Mouse (Mus musculus): Measurements from ENCODE around the gene Hdlbp. TPM values are rescaled to one million over a fixed set of nuclear protein-coding genes. Genes with fewer than 3 reads are reported as not detected.

Gene Hdlbp
- total and polyA plus RNA-seq, 3 experiments = 141 to 1,954 (median 271) TPM

DNA sequence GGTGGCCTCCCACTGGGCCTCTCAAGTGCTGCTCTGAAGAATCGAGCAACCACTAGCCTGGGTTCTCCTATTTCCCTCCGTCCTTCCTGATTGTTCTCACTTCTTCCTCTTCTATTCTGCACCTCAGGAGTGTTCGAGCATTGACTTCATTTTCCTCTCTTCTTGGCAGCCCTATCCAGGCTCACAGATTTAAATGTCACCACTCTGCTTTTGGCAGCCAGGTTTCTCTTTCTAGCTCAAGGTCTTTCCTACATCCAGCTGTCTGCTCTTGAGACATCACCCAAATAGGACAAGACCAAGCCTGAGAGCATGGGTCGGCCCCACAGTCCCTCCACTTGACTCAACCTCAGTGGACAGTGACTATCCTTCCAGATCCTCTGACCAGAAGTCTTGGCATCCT lies 116.0 kb downstream of the Hdlbp start:
- no peak for DNase-seq (ENCODE audit: low read depth, low spot score)
- H3K9ac ChIP-seq (ENCODE audit: control insufficient read depth, low read depth, low read length, poor library complexity, severe bottlenecking) = no peak overlapping the region
- H3K9me3 ChIP-seq (replicated peaks; ENCODE audit: insufficient read depth, low read length) = no peaks in the 10 kb centered on the region
- H3K4me3 ChIP-seq (ENCODE audit: control insufficient read depth in 1 of 2, insufficient read depth in 1 of 2, low read depth in 2 of 2, low read length in 2 of 2) = no peak overlapping the region
- H3K4me1 ChIP-seq (ENCODE audit: control insufficient read depth in 1 of 2, insufficient read depth in 2 of 2, low read length in 2 of 2) = no peaks in the 10 kb centered on the region
- peaks cover 0 to 20% of the 10 kb centered on the region in 2 experiments; a peak in 2 of 4 replicates for H3K36me3 ChIP-seq (ENCODE audit: control insufficient read depth in 1 of 2, insufficient read depth in 2 of 2, low read length in 2 of 2)
- TF ChIP-seq GATA1 (IDR thresholded peaks at IDR 0.05; ENCODE audit: low read depth, low read length) (no peak), E2F4 (IDR thresholded peaks at IDR 0.05; ENCODE audit: borderline replicate concordance, low read depth, low read length) (no peak), NELFE (IDR thresholded peaks at IDR 0.05; ENCODE audit: low read depth, low read length) (no peak), POLR2AphosphoS5 (IDR thresholded peaks at IDR 0.05; ENCODE audit: borderline replicate concordance, low read depth, low read length) (no peak), ETS1 (IDR thresholded peaks at IDR 0.05; ENCODE audit: low read depth, low read length) (no peak), MEF2A (IDR thresholded peaks at IDR 0.05; ENCODE audit: extremely low read depth, insufficient replicate concordance, low read depth, low read length, poor library complexity, severe bottlenecking) (no peak), CHD2 (IDR thresholded peaks at IDR 0.05; ENCODE audit: low read length) (no peak), POLR2AphosphoS2 (IDR thresholded peaks at IDR 0.05; ENCODE audit: low read length) (no peak), UBTF (IDR thresholded peaks at IDR 0.05; ENCODE audit: borderline replicate concordance, insufficient read depth, low read depth, low read length) (no peak), MYB (IDR thresholded peaks at IDR 0.05; ENCODE audit: low read depth, low read length) (no peak), EP300 (IDR thresholded peaks at IDR 0.05; ENCODE audit: low read depth in 1 of 2, low read length in 2 of 2) (no peak), JUND (IDR thresholded peaks at IDR 0.05; ENCODE audit: low read depth, low read length) (no peak), RAD21 (IDR thresholded peaks at IDR 0.05; ENCODE audit: low read depth, low read length) (no peak), ZC3H11A (IDR thresholded peaks at IDR 0.05; ENCODE audit: low read depth, low read length) (no peak), MAZ (IDR thresholded peaks at IDR 0.05; ENCODE audit: low read depth, low read length) (no peak), NRF1 (IDR thresholded peaks at IDR 0.05; ENCODE audit: insufficient read depth, low read depth, low read length, poor library complexity, severe bottlenecking) (no peak), RCOR1 (IDR thresholded peaks at IDR 0.05; ENCODE audit: low read depth, low read length) (no peak), ELF1 (IDR thresholded peaks at IDR 0.05; ENCODE audit: low read depth, low read length) (no peak), POLR2A (IDR thresholded peaks at IDR 0.05; ENCODE audit: control insufficient read depth in 1 of 2, insufficient read depth in 1 of 2, low read depth in 1 of 2, low read length in 2 of 2, poor library complexity in 1 of 2) (no peak), SIN3A (IDR thresholded peaks at IDR 0.05; ENCODE audit: low read length) (no peak)
- H3K79me2 ChIP-seq (ENCODE audit: control insufficient read depth, insufficient read depth, low read length, poor library complexity) = no peaks in the 10 kb centered on the region
- no peak overlapping the region for H3K27ac ChIP-seq (ENCODE audit: control insufficient read depth, low read depth, low read length)
- no peaks in the 10 kb centered on the region for H3K27me3 ChIP-seq (ENCODE audit: control insufficient read depth in 1 of 2, insufficient read depth in 2 of 2, low read length in 2 of 2)

Other genes with a start within 250 kb of the Hdlbp start
- gene Sned1, start 243.0 kb downstream of the Hdlbp start, total RNA-seq (2012; rRNA removed) = 0.07 and 0.12 TPM in 2 replicates
- gene Sned1, start 243.0 kb downstream of the Hdlbp start, polyA plus RNA-seq (2012; ENCODE audit: insufficient read depth in 1 of 2, insufficient read length in 2 of 2, low read depth in 1 of 2, low replicate concordance in 2 of 2, missing spikeins in 1 of 2) = under 1 TPM in 1 of 2 experiments, not detected in 1; 0.13 TPM
- 29.8 and 34.6 TPM in 2 replicates for gene Mterf4, start 172.9 kb downstream of the Hdlbp start, total RNA-seq (2012; rRNA removed)
- gene Mterf4, start 172.9 kb downstream of the Hdlbp start, polyA plus RNA-seq (2012; ENCODE audit: insufficient read depth in 1 of 2, insufficient read length in 2 of 2, low read depth in 1 of 2, low replicate concordance in 2 of 2, missing spikeins in 1 of 2) = 10 to 100 TPM in 1 of 2 experiments, not detected in 1; 33.9 TPM
- gene Ppp1r7, start 136.0 kb downstream of the Hdlbp start, total RNA-seq (2012; rRNA removed) = 32.4 and 36.6 TPM in 2 replicates
- gene Ppp1r7, start 136.0 kb downstream of the Hdlbp start, polyA plus RNA-seq (2012; ENCODE audit: insufficient read depth in 1 of 2, insufficient read length in 2 of 2, low read depth in 1 of 2, low replicate concordance in 2 of 2, missing spikeins in 1 of 2) = 100 to 1,000 TPM in 1 of 2 experiments, 10 to 100 TPM in 1; 74.9 to 131 TPM
- 17.4 and 22.5 TPM in 2 replicates for gene Pask, start 135.3 kb downstream of the Hdlbp start, total RNA-seq (2012; rRNA removed)
- gene Pask, start 135.3 kb downstream of the Hdlbp start, polyA plus RNA-seq (2012; ENCODE audit: insufficient read depth in 1 of 2, insufficient read length in 2 of 2, low read depth in 1 of 2, low replicate concordance in 2 of 2, missing spikeins in 1 of 2) = 10 to 100 TPM in 1 of 2 experiments, not detected in 1; 19.0 TPM
- not detected in 2 replicates for gene Ano7, start 104.9 kb downstream of the Hdlbp start, total RNA-seq (2012; rRNA removed)
- gene Ano7, start 104.9 kb downstream of the Hdlbp start, polyA plus RNA-seq (2012; ENCODE audit: insufficient read depth in 1 of 2, insufficient read length in 2 of 2, low read depth in 1 of 2, low replicate concordance in 2 of 2, missing spikeins in 1 of 2) = under 1 TPM in 1 of 2 experiments, not detected in 1; 0.03 TPM
- 10.8 and 12.0 TPM in 2 replicates for gene Farp2, start 33.3 kb upstream of the Hdlbp start, total RNA-seq (2012; rRNA removed)
- gene Farp2, start 33.3 kb upstream of the Hdlbp start, polyA plus RNA-seq (2012; ENCODE audit: insufficient read depth in 1 of 2, insufficient read length in 2 of 2, low read depth in 1 of 2, low replicate concordance in 2 of 2, missing spikeins in 1 of 2) = 1 to 10 TPM in 1 of 2 experiments, not detected in 1; 9.7 TPM
- 58.6 and 66.1 TPM in 2 replicates for gene Stk25, start 179.8 kb upstream of the Hdlbp start, total RNA-seq (2012; rRNA removed)
- 100 to 1,000 TPM in 1 of 2 experiments, not detected in 1; 128 TPM for gene Stk25, start 179.8 kb upstream of the Hdlbp start, polyA plus RNA-seq (2012; ENCODE audit: insufficient read depth in 1 of 2, insufficient read length in 2 of 2, low read depth in 1 of 2, low replicate concordance in 2 of 2, missing spikeins in 1 of 2)
- not detected in 2 replicates for gene Bok, start 206.8 kb upstream of the Hdlbp start, total RNA-seq (2012; rRNA removed)
- gene Bok, start 206.8 kb upstream of the Hdlbp start, polyA plus RNA-seq (2012; ENCODE audit: insufficient read depth in 1 of 2, insufficient read length in 2 of 2, low read depth in 1 of 2, low replicate concordance in 2 of 2, missing spikeins in 1 of 2) = under 1 TPM in 1 of 2 experiments, not detected in 1; 0.17 TPM